Mouse (Mus musculus) adrenal gland, adult 8-10 months (tissue): ENCODE measurements around the gene Obox3. TPM values are rescaled to one million over a fixed set of nuclear protein-coding genes. Genes with fewer than 3 reads are reported as not detected.
"Not testable (repeated sequence)": the region's sequence is repeated elsewhere in the genome, so short reads cannot be mapped to it uniquely, and the experiment has no call there.

Source experiments
- DNase-seq: peaks from one replicate; pipeline ENCODE4 v3.0.0; 2022
- total RNA-seq, 4 experiments: library from RNA; stranded (reverse); gene quantifications; 2 replicates each; pipeline ENCODE4 v1.2.4; 2022

Obox3 gene
- not detected for total RNA-seq

DNA sequence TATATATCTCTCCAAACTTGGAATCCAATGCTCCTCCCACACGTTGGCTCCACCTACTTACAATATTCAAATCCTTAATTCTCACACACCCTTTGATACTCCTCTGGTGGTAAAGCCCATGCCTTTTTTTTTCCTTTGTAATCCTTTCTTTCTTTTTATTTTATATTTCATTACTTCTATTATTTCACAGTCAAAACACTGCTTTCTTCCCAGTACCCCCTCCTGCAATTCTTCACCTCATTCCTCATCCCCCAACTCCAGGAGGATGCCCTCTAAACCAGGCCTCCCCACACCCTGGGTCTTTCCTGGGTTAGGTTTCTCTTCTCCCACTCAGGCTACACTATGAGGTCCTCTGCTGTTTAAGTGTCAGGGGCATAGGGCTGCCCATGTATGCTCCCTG is at the start of gene Obox3:
Obox3 (minus strand) TSS at position 101 of the 400 bp plus-strand sequence.
- not testable (repeated sequence) for DNase-seq

DNA sequence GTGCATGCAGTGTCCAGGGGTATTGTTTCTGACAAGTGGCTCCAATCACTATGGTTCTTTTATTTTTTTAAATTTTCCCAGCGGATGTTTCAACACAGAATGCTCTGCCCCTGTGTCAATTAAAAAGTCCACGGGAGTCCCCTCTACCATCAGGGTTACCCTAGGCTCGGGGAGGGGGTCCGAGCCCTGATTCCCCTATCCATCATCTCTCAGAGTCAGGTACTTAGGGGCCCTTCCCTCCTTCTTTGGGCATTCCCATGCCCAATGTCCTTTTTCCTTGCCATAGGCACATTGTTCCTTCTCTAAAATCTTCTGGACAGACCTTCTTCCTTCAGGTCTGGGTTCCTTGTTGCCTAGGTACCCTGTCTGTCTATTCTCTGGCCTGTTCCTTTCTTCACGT is 130.3 kb downstream of the Obox3 start:
- DNase-seq = not testable (repeated sequence)

Other genes with a start within 250 kb of the Obox3 start
- gene Obox5, start 110.2 kb upstream of the Obox3 start, total RNA-seq = not detected
- gene Obox6, start 199.8 kb upstream of the Obox3 start, total RNA-seq = not detected
- gene Crx, start 240.1 kb upstream of the Obox3 start, total RNA-seq = not detected
- not detected for gene Crxos, start 242.7 kb upstream of the Obox3 start, total RNA-seq